Mouse (Mus musculus) v-Abl transformed pro-B cells (cell line): ENCODE data around the gene Pck1.

Experiments used
- in situ Hi-C, 2 experiments: fragments of 400-800 bp; cut with MboI; formaldehyde crosslinking; loops; one replicate each; pipeline ENCODE4 v1.15.1; 2025; ENCODE audit not compliant: unreplicated experiment in 2 of 2

The Pck1 gene

DNA sequence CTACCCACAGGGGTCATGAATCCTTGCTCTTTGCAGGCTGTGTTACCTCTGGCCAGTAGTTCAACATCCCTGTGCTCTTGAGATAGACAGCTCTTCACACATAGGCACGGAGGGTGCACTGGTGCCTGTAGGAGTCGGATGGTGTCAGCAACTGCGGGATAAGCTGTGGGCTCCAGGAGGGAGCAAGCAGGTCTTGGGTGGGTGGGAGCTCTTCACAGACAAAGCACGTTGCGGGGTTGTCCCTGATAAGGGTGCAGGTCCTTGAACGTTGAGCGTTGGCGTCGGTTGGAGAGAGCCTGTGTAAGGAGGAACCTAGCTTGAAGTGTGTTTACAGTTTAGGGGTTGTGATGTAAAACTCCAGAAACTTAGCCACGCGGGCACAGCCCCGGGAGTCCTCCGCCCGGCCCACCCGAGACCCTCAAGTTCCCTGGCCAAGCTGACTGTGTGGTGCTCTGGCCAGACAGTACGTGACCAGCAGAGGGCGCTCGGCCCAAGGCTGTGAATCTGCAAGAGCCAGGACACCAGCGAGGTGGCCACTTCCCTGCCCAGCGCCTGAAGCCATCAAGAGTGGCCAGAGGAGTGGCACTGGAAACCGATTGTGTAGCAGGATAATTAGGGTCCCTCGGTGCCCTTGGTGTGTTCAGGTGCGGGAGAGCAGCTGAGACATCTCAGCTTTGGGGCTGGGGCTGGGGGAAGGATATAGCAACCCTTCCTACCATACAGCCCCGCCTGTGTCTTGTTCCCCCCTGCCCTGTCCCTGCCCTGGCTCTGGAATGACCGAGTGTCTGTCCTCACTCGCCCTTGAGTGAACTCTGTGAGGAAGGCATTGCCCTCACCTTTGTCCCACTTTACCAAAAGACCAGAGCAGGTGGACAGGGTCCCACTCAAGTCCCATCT lies 33.4 kb downstream of the Pck1 start:
- in situ Hi-C loops = loop anchor here (25.0 kb wide), 5 partner anchors 349 to 1501 kb away; partner anchors contain the start of gene Stx16 (in 1 of the 2)

DNA sequence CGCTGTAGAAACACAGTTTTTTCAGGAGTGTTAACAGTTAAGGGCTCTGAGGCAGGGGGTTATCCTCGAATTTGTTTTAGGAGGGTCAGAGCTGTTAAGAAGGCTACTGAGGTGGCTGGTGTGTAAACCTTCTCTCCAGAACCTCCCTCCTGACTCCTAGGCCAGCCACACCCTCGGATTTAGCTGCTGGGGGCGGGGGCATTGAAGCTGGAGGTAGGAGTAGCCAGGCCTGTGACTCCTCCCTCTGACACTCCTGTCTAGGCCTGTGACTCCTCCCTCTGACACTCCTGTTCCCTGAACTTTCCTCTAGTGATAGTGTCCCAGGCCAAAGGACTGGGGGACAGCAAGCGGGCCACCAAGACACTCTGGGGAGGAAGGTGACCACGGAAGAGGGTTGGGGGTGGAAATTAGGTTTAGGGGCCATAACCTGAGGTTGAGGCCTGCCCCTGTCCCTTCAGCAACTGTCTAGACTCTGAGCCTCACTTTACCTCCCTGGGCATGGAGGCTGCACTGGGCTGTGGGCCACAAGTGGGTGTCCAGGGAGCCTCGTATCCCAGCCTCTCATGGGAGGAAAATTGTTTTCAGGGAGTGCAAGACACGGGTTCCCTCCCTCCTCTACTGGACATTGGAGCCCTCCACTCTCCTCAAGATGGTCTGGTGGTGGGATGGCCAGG lies 34.5 kb downstream of the Pck1 start:
- in situ Hi-C loops = loop anchor here (25.0 kb wide), 5 partner anchors 350 to 1500 kb away; partner anchors contain the start of gene Stx16 (in 1 of the 2)

DNA sequence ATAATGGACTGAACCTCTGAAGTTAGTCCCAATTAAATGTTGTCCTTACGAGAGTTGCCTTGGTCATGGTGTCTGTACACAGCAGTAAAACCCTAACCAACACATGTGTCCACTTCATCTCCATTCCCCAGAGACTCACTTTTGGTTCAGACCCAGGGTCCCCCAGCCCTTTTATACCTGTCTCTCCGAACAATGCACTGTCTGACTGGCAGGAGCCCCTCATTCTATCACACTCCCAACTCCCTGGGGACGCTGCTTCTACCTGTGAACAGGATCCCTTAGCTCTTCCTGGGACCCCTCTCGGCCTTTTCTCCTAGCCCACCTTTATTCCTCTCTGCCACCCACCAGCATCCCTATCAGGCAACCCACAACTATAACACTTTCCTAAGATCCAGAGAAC lies 41.9 kb downstream of the Pck1 start:
- in situ Hi-C loops = loop anchor here (5.0 to 25.0 kb wide), 8 partner anchors 200 to 1700 kb away; partner anchors contain the start of gene Stx16 (in 1 of the 2)

GRCm38 (mm10) chr2:173202924-173203689 lies 50.3 kb downstream of the Pck1 start:
- in situ Hi-C loops = loop anchor here (25.0 kb wide), 2 partner anchors 884 to 1259 kb away; partner anchors contain the start of genes Atp5e (in 2 of the 2), Prelid3b (in 2 of the 2), Tubb1 (in 2 of the 2) and Stx16 (in 1 of the 2)

- in situ Hi-C loops = loop anchor here (25.0 kb wide), 2 partner anchors 884 to 1259 kb away; partner anchors contain the start of genes Atp5e (in 2 of the 2), Prelid3b (in 2 of the 2), Tubb1 (in 2 of the 2) and Stx16 (in 1 of the 2)
Measured at GRCm38 (mm10) chr2:173203726-173204125, 50.9 kb downstream of the Pck1 start.

- in situ Hi-C loops = loop anchor here (25.0 kb wide), 2 partner anchors 883 to 1258 kb away; partner anchors contain the start of genes Atp5e (in 2 of the 2), Prelid3b (in 2 of the 2), Tubb1 (in 2 of the 2) and Stx16 (in 1 of the 2)
Measured at GRCm38 (mm10) chr2:173204671-173205070, 51.8 kb downstream of the Pck1 start.

- in situ Hi-C loops = loop anchor here (25.0 kb wide), 2 partner anchors 882 to 1257 kb away; partner anchors contain the start of genes Atp5e (in 2 of the 2), Prelid3b (in 2 of the 2), Tubb1 (in 2 of the 2) and Stx16 (in 1 of the 2)
Measured at GRCm38 (mm10) chr2:173205563-173206099, 52.8 kb downstream of the Pck1 start.

GRCm38 (mm10) chr2:173207051-173207450 lies 54.2 kb downstream of the Pck1 start:
- in situ Hi-C loops = loop anchor here (25.0 kb wide), 2 partner anchors 880 to 1255 kb away; partner anchors contain the start of genes Atp5e (in 2 of the 2), Prelid3b (in 2 of the 2), Tubb1 (in 2 of the 2) and Stx16 (in 1 of the 2)
